Mouse (Mus musculus) liver, embryonic 14.5 days (tissue): ENCODE data around the gene St6galnac3. TPM values are rescaled to one million over a fixed set of nuclear protein-coding genes. Genes with fewer than 3 reads are reported as not detected.

ENCODE experiments used
- ATAC-seq: fragments of 200-750 bp; cut with Nextera tagmentation; 2 replicates; pipeline ENCODE4 v1.8.0; 2017; ENCODE audit warnings: moderate number of reproducible peaks, mild to moderate bottlenecking, moderate library complexity; ENCODE audit not compliant: insufficient read depth
- DNase-seq, 3 experiments: peaks; one replicate each; pipeline ENCODE4 v3.0.0-alpha.2; 2012 to 2013; ENCODE audit warnings: low read depth in 3 of 3, low spot score in 3 of 3
- H3K27ac ChIP-seq: fragments of 300-500 bp; sonication (generic); 2 replicates; pipeline ENCODE4 v1.5.1; 2014; ENCODE audit warnings: moderate library complexity, mild to moderate bottlenecking, control low read depth, inconsistent platforms
- H3K27me3 ChIP-seq: fragments of 300-500 bp; sonication (generic); 2 replicates; pipeline ENCODE4 v1.6.1; 2014; ENCODE audit warnings: mild to moderate bottlenecking, low read length, moderate library complexity; ENCODE audit not compliant: control insufficient read depth, insufficient read depth
- H3K36me3 ChIP-seq: fragments of 300-500 bp; sonication (generic); replicated peaks from 2 replicates; pipeline ENCODE4 v1.6.1; 2014; ENCODE audit warnings: low read depth; ENCODE audit not compliant: control insufficient read depth, insufficient read depth
- H3K4me1 ChIP-seq, 2 experiments: fragments of 200-500 bp in 1 of 2; fragments of 300-500 bp in 1 of 2; sonication (generic) in 1 of 2; replicated peaks; 2 replicates each; pipeline ENCODE4 v1.6.1; 2012 to 2014; ENCODE audit warnings: antibody characterized with exemption in 1 of 2, inconsistent platforms in 1 of 2, low read length in 1 of 2; ENCODE audit not compliant: control insufficient read depth in 2 of 2, insufficient read depth in 2 of 2
- H3K4me2 ChIP-seq: fragments of 300-500 bp; sonication (generic); 2 replicates; pipeline ENCODE4 v1.6.1; 2014; ENCODE audit warnings: low read depth, mild to moderate bottlenecking, control low read depth, moderate library complexity
- H3K4me3 ChIP-seq, 2 experiments: fragments of 200-500 bp in 1 of 2; fragments of 300-500 bp in 1 of 2; sonication (generic) in 1 of 2; 2 replicates each; pipeline ENCODE4 v1.5.1; 2012 to 2014; ENCODE audit warnings: low read depth in 2 of 2, low read length in 2 of 2, mild to moderate bottlenecking in 2 of 2, control low read depth in 1 of 2, inconsistent platforms in 1 of 2, moderate library complexity in 1 of 2; ENCODE audit not compliant: insufficient read depth in 1 of 2
- H3K9ac ChIP-seq: fragments of 300-500 bp; sonication (generic); replicated peaks from 2 replicates; pipeline ENCODE4 v1.6.1; 2014; ENCODE audit warnings: mild to moderate bottlenecking, control low read depth, moderate library complexity
- H3K9me3 ChIP-seq: fragments of 300-500 bp; sonication (generic); 2 replicates; pipeline ENCODE4 v1.6.1; 2016; ENCODE audit warnings: low read length, mixed read lengths; ENCODE audit not compliant: control insufficient read depth
- CTCF ChIP-seq: IDR thresholded peaks from 2 replicates; pipeline ENCODE4 v1.5.1; 2016; ENCODE audit warnings: antibody characterized with exemption, low read depth, control low read depth
- EP300 ChIP-seq: IDR thresholded peaks from 2 replicates; pipeline ENCODE4 v1.6.1; 2016; ENCODE audit warnings: antibody characterized with exemption, low read depth
- WGBS: fragments of 180-500 bp; shearing (Covaris S2); extraction: QIAGEN DNeasy Blood & Tissue Kit; methylation state at CpG from one replicate; pipeline ENCODE4 v1.1.7; 2014; ENCODE audit not compliant: insufficient replicate concordance; 5-methylcytosine and 5-hydroxymethylcytosine counted together
- polyA plus RNA-seq, 2 experiments: library from polyadenylated mRNA; depleted of rRNA in 1 of 2; stranded (reverse) in 1 of 2; unstranded in 1 of 2; fragments of >200 nt; fragmentation: Nextera tagmentation in 1 of 2; extraction: Ambion mirVana in 1 of 2; gene quantifications; 2 replicates each; pipeline versions ENCODE4 v1.2.1 to v1.2.3; 2012 to 2014

The St6galnac3 gene
- polyA plus RNA-seq, 2 experiments: 2.9 to 5.7 TPM

GRCm38 (mm10) chr3:153636804-153637153 is 88.2 kb downstream of the St6galnac3 start:
- Histone ChIP-seq H3K36me3 (no peaks in the 10 kb centered on the region), H3K27ac (no peak overlapping the region), H3K4me2 (no peak overlapping the region), H3K4me3 (no peak overlapping the region), H3K27me3 (no peaks in the 10 kb centered on the region), H3K4me1 (peaks cover 0 to 4% of the 10 kb centered on the region in 2 experiments; a peak in 2 of 4 replicates), H3K9me3 (no peaks in the 10 kb centered on the region), H3K9ac (no peak overlapping the region)
- DNase-seq (no peak), ATAC-seq (no peak)
- TF ChIP-seq EP300: no peak
- no peak for TF ChIP-seq CTCF
- 25% methylated on average over 7 of the region's 7 CpGs for WGBS

- TF ChIP-seq EP300: no peak
- TF ChIP-seq CTCF: no peak
- Histone ChIP-seq H3K27ac (no peak overlapping the region), H3K9ac (no peak overlapping the region), H3K9me3 (no peaks in the 10 kb centered on the region), H3K27me3 (no peaks in the 10 kb centered on the region), H3K4me2 (no peak overlapping the region), H3K4me1 (peaks cover 0 to 4% of the 10 kb centered on the region in 2 experiments; a peak in 2 of 4 replicates), H3K36me3 (no peaks in the 10 kb centered on the region), H3K4me3 (no peak overlapping the region)
- WGBS: 38% methylated on average over 2 of the region's 2 CpGs
- ATAC-seq (no peak), DNase-seq (no peak)
These were observed 88.7 kb downstream of the St6galnac3 start for GRCm38 (mm10) chr3:153636094-153636803.

DNA sequence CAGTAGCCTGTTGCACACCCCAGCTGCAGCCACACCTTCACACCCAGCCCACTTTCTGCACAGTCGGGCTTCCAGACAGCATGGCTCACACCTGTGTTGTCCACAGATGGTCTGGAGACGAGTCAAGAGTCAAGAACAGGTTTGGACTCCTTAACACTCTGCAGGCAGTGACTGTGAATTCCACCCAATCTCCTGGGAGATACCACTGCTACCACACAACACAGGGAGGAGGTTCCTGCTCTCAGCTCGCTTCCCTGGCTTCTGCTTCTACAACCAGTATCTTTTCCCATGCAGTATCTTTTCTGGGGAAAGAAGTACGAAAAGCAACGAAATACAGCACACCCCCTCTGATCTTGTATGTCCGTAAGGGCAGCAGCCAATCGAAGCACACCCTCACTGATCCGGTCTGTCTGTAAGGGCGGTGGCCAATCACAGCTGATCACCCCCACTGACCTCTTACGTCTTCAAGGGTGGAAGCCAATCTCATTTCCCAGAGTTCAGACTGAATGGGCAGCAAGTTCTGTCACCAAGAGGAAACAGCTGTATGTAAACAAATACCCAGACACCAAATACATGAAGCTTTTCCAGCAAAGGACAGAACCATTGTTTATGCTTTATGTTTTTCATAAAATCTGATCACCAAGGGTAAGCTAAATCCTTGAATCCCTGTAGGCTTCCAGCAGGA is 92.8 kb downstream of the St6galnac3 start:
- WGBS: 75% methylated on average over 10 of the region's 10 CpGs
- H3K4me2 ChIP-seq: no peak overlapping the region
- DNase-seq (no peak), ATAC-seq (no peak)
- no peak overlapping the region for H3K27ac ChIP-seq
- H3K4me1 ChIP-seq: peaks cover 0 to 4% of the 10 kb centered on the region in 2 experiments; a peak in 1 of 4 replicates
- H3K9ac ChIP-seq: no peak overlapping the region
- no peaks in the 10 kb centered on the region for H3K9me3 ChIP-seq
- H3K36me3 ChIP-seq: no peaks in the 10 kb centered on the region
- H3K27me3 ChIP-seq: no peaks in the 10 kb centered on the region
- H3K4me3 ChIP-seq: no peak overlapping the region
- TF ChIP-seq EP300 (no peak), CTCF (no peak)

DNA sequence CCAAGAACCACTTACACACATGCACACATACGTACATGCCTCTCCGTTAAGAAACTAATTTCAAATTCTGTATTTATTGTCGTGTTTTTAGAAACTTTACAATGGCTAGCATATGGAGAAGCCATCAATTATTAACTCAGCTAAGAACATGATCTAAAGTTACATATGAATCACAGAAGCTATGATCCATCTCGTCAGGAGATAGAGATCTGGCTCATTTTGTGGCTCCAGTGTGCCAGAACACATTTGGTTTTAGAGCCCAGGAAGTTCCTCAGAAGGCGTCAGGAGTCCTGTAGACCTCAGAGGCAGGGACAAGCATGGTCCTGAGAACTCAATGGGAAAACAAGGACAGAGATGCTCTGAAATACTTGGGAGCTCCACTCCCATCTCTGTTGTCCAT is 98.7 kb downstream of the St6galnac3 start:
- Histone ChIP-seq H3K27me3 (no peaks in the 10 kb centered on the region), H3K36me3 (no peaks in the 10 kb centered on the region), H3K9ac (no peak overlapping the region), H3K27ac (no peak overlapping the region), H3K4me1 (no peaks in the 10 kb centered on the region), H3K9me3 (no peaks in the 10 kb centered on the region), H3K4me2 (no peak overlapping the region), H3K4me3 (no peak overlapping the region)
- TF ChIP-seq CTCF (no peak), EP300 (no peak)
- DNase-seq (no peak), ATAC-seq (no peak)
- 75% methylated on average over 5 of the region's 5 CpGs for WGBS

- Histone ChIP-seq H3K36me3 (no peaks in the 10 kb centered on the region), H3K4me3 (no peak overlapping the region), H3K9ac (no peak overlapping the region), H3K27me3 (no peaks in the 10 kb centered on the region), H3K27ac (no peak overlapping the region), H3K9me3 (no peaks in the 10 kb centered on the region), H3K4me1 (peaks cover 0 to 8% of the 10 kb centered on the region in 2 experiments; a peak in 2 of 4 replicates), H3K4me2 (no peak overlapping the region)
- TF ChIP-seq CTCF (no peak), EP300 (no peak)
- 72% methylated on average over 7 of the region's 7 CpGs for WGBS
- DNase-seq: no peak
- ATAC-seq: peak; percentile 30; the same call in 1 of the 2 replicates
These were observed 106.0 kb downstream of the St6galnac3 start for GRCm38 (mm10) chr3:153618976-153619375.
